10 mouse cellular contexts compared by ENCODE assay signal in the genomic region with DNA sequence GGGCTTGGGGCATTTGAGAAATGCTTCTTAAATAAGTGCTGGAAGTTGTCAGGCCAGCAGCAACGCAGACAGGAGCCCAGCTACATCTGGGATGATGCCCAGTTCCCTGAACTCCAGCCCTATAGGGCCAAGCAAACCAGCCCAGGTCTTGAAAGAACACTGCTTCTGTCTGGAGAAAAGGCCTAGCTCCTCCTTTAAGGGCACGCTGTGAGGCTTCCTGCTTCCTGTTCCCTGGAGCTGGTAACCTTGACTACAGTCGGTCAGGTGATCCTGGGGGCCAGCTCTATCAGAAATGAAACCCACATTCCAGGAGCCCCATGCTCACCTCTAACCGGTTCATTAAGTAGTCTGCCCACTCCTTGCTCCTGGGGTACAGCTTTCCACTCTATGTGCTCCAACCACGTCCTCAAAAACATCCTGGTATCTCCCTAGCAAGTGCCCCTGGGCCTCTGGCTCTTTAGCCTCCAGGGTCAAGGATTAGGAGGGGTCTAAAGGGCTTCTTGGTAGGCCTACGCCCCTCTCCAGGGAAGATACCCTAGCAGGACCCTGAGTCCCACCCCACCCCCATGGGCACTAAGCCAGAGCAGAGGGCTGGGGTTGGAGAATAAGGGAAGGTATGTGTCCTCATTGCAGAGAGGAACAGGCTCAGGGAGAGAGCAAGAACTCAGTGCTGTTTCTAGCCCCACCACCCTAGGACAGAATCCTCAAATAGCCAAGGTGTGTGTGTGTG. TPM values are rescaled to one million over a fixed set of nuclear protein-coding genes. Genes with fewer than 3 reads are reported as not detected.
DNase-seq lines count a peak whose midpoint lies in the region; ATAC-seq and TF ChIP-seq lines count a peak whose summit lies in the region.
"Had no signal": no experiment of that assay in that cellular context is flagged by ENCODE, and none has a peak within 500 bp of the region (broad histone marks: within the 10 kb centered on the region; RNA-seq: fewer than 3 reads in every experiment).

No protein-coding gene starts in this region.

- peak overlapping the region; percentile 37; the same call in 1 of the 2 replicates for H3K27ac ChIP-seq in kidney, embryonic 14.5 days (ENCODE audit: low read depth, low read length)

- DNase-seq in kidney, postnatal 10 days, result no peak
- DNase-seq in CD4-positive, CD25-positive, alpha-beta regulatory T cell, adult 2 months (ENCODE audit: low read depth, low spot score), result peak; percentile 40
- DNase-seq in G1E (ENCODE audit: low spot score), result peak; percentile 73
- no peak for DNase-seq in ovary, postnatal 10 days (ENCODE audit: low spot score)
- DNase-seq: heart, postnatal 4 days had no signal

- WGBS in kidney, embryonic 14.5 days, result 60% methylated on average over 6 of the region's 6 CpGs

- no peak overlapping the region for H3K4me2 ChIP-seq in kidney, embryonic 14.5 days (replicated peaks; ENCODE audit: low read depth, low read length)

- TF ChIP-seq CTCF in G1E (IDR thresholded peaks at IDR 0.05; ENCODE audit: low read depth, low read length), result no peak

- peak overlapping the region; percentile 23; the same call in 1 of the 2 replicates for H3K9ac ChIP-seq in kidney, embryonic 14.5 days (ENCODE audit: low read depth, low read length)

- no peaks in the 10 kb centered on the region for H3K36me3 ChIP-seq in kidney, embryonic 14.5 days (ENCODE audit: control insufficient read depth, insufficient read depth, low read length)
- H3K36me3 ChIP-seq in G1E (replicated peaks), result peaks cover 15% of the 10 kb centered on the region

- no peak for ATAC-seq in kidney, embryonic 14.5 days (ENCODE audit: low FRiP score, low TSS enrichment)
- peak; percentile 46; the same call in 1 of the 2 replicates for ATAC-seq in G1E (ENCODE audit: extremely low read depth, insufficient number of reproducible peaks, low FRiP score, poor library complexity, severe bottlenecking)
- peak; percentile 25 for ATAC-seq in inflammation-experienced regulatory T-cells, adult 6 months
- no peak for ATAC-seq in monocyte, adult 5-6 weeks (replicated peaks; ENCODE audit: insufficient number of reproducible peaks, low FRiP score, low TSS enrichment, poor library complexity, severe bottlenecking)
- ATAC-seq: activated CD4-positive, CD25-positive, alpha-beta regulatory T cell, adult 4 months had no signal

- no peaks in the 10 kb centered on the region for H3K9me3 ChIP-seq in kidney, embryonic 14.5 days (ENCODE audit: control insufficient read depth, low read length)
- H3K9me3 ChIP-seq in G1E (replicated peaks), result no peaks in the 10 kb centered on the region

- no peaks in the 10 kb centered on the region for H3K27me3 ChIP-seq in kidney, embryonic 14.5 days (ENCODE audit: control insufficient read depth, insufficient read depth, low read length)
- peaks cover 22% of the 10 kb centered on the region for H3K27me3 ChIP-seq in G1E (ENCODE audit: insufficient read depth, low read length)

- no peak overlapping the region for H3K4me3 ChIP-seq in kidney, embryonic 14.5 days (ENCODE audit: low read length)
- peak overlapping the region; percentile 7; the same call in 1 of the 2 replicates for H3K4me3 ChIP-seq in G1E (ENCODE audit: low read depth, low read length)

- H3K4me1 ChIP-seq in kidney, embryonic 14.5 days (ENCODE audit: control insufficient read depth, insufficient read depth, low read length), result peaks cover 23% of the 10 kb centered on the region
- peaks cover 56% of the 10 kb centered on the region for H3K4me1 ChIP-seq in G1E (ENCODE audit: insufficient read depth, low read depth, low read length)

RNA-seq across cellular contexts. Expression of gene Fbxw5, which starts 2.5 kb away (rescaled TPM):
- polyA plus RNA-seq in kidney, embryonic 14.5 days (2014; fragmentation: Nextera tagmentation; extraction: Ambion mirVana), result 58.1 and 87.6 TPM in 2 replicates
- 48.3 and 57.9 TPM in 2 replicates for total RNA-seq in G1E (2014; fragmentation: Nextera tagmentation)
- 21.1 and 24.7 TPM in 2 replicates for total RNA-seq in G1E (2017)
- 17.1 and 35.5 TPM in 2 replicates for polyA plus RNA-seq in G1E (2012)
- polyA plus RNA-seq in inflammation-experienced regulatory T-cells, adult 6 months (2017; shearing (Covaris generic)), result 10 to 100 TPM; 49.1 to 88.0 (median 76.8) TPM
- total RNA-seq in monocyte, adult 5-6 weeks (2017), result 33.3 to 58.1 TPM (median 38.6 TPM) in 3 replicates

RNA-seq across cellular contexts. Expression of gene C8g, which starts 3.5 kb away (rescaled TPM):
- 7.9 and 9.8 TPM in 2 replicates for polyA plus RNA-seq in kidney, embryonic 14.5 days (2014; fragmentation: Nextera tagmentation; extraction: Ambion mirVana)
- total RNA-seq in G1E (2014; fragmentation: Nextera tagmentation) (3.4 and 4.4 TPM in 2 replicates), G1E (2017) (2.2 and 3.3 TPM in 2 replicates)
- 0.10 and 0.21 TPM in 2 replicates for polyA plus RNA-seq in G1E (2012)
- 1 to 10 TPM; 2.1 to 5.1 (median 3.4) TPM for polyA plus RNA-seq in inflammation-experienced regulatory T-cells, adult 6 months (2017; shearing (Covaris generic))
- total RNA-seq in monocyte, adult 5-6 weeks (2017), result not detected in 3 replicates

RNA-seq across cellular contexts. Expression of gene Lcn12, which starts 4.3 kb away (rescaled TPM):
- not detected in 2 replicates for polyA plus RNA-seq in kidney, embryonic 14.5 days (2014; fragmentation: Nextera tagmentation; extraction: Ambion mirVana)
- total RNA-seq in G1E (2014; fragmentation: Nextera tagmentation) (not detected in 2 replicates), G1E (2017) (not detected in 2 replicates)
- not detected in 2 replicates for polyA plus RNA-seq in G1E (2012)
- polyA plus RNA-seq in inflammation-experienced regulatory T-cells, adult 6 months (2017; shearing (Covaris generic)), result not detected
- total RNA-seq in monocyte, adult 5-6 weeks (2017), result not detected in 3 replicates
- total RNA-seq: heart, postnatal 4 days had no signal
- polyA plus RNA-seq: activated CD4-positive, CD25-positive, alpha-beta regulatory T cell, adult 4 months; liver, embryonic 16.5 days had no signal

RNA-seq across cellular contexts. Expression of gene Ptgds, which starts 28.2 kb away (rescaled TPM):
- 1.1 and 1.5 TPM in 2 replicates for polyA plus RNA-seq in kidney, embryonic 14.5 days (2014; fragmentation: Nextera tagmentation; extraction: Ambion mirVana)
- total RNA-seq in G1E (2014; fragmentation: Nextera tagmentation), result not detected in 2 replicates
- 0.44 TPM in 1 of 2 replicates, not detected in the other for total RNA-seq in G1E (2017)
- not detected in 2 replicates for polyA plus RNA-seq in G1E (2012)
- polyA plus RNA-seq in inflammation-experienced regulatory T-cells, adult 6 months (2017; shearing (Covaris generic)), result not detected
- not detected in 3 replicates for total RNA-seq in monocyte, adult 5-6 weeks (2017)
- polyA plus RNA-seq: activated CD4-positive, CD25-positive, alpha-beta regulatory T cell, adult 4 months had no signal

RNA-seq across cellular contexts. Expression of gene Paxx, which starts 37.1 kb away (rescaled TPM):
- polyA plus RNA-seq in kidney, embryonic 14.5 days (2014; fragmentation: Nextera tagmentation; extraction: Ambion mirVana), result 23.5 and 23.9 TPM in 2 replicates
- total RNA-seq in G1E (2014; fragmentation: Nextera tagmentation) (16.3 and 23.2 TPM in 2 replicates), G1E (2017) (14.2 and 17.8 TPM in 2 replicates)
- polyA plus RNA-seq in G1E (2012), result 43.4 and 47.0 TPM in 2 replicates
- 10 to 100 TPM; 70.4 to 92.1 (median 89.2) TPM for polyA plus RNA-seq in inflammation-experienced regulatory T-cells, adult 6 months (2017; shearing (Covaris generic))
- 21.4 to 39.6 TPM (median 32.9 TPM) in 3 replicates for total RNA-seq in monocyte, adult 5-6 weeks (2017)

Comparison
In these comparisons a context has a peak if more than half of its experiments do, and no peak if none do; other contexts are left out.
1. ATAC-seq: peak in G1E (single experiment) and inflammation-experienced regulatory T-cells, adult 6 months (single experiment); none in kidney, embryonic 14.5 days (single experiment) and monocyte, adult 5-6 weeks (single experiment).
2. DNase-seq: peak in CD4-positive, CD25-positive, alpha-beta regulatory T cell, adult 2 months (single experiment) and G1E (single experiment); none in kidney, postnatal 10 days (single experiment) and ovary, postnatal 10 days (single experiment).